Mouse (Mus musculus) lung, embryonic 16.5 days (tissue): Measurements from ENCODE around the gene Prkci. TPM values are rescaled to one million over a fixed set of nuclear protein-coding genes. Genes with fewer than 3 reads are reported as not detected.

Experiments
- ATAC-seq: fragments of 200-750 bp; cut with Nextera tagmentation; 2 replicates; pipeline ENCODE4 v1.8.0; 2017; ENCODE audit warnings: low read depth, mild to moderate bottlenecking, moderate library complexity
- H3K27ac ChIP-seq: fragments of 300-500 bp; sonication (generic); 2 replicates; pipeline ENCODE4 v1.5.1; 2014; ENCODE audit warnings: mild to moderate bottlenecking, control low read depth, low read length
- H3K27me3 ChIP-seq: fragments of 300-500 bp; sonication (generic); 2 replicates; pipeline ENCODE4 v1.6.1; 2014; ENCODE audit warnings: low read depth, low read length, mixed read lengths; ENCODE audit not compliant: control insufficient read depth, insufficient read depth
- H3K36me3 ChIP-seq: fragments of 300-500 bp; sonication (generic); 2 replicates; pipeline ENCODE4 v1.6.1; 2014; ENCODE audit warnings: low read length; ENCODE audit not compliant: control insufficient read depth, insufficient read depth
- H3K4me1 ChIP-seq: fragments of 300-500 bp; sonication (generic); replicated peaks from 2 replicates; pipeline ENCODE4 v1.6.1; 2014; ENCODE audit warnings: low read length, mixed read lengths; ENCODE audit not compliant: control insufficient read depth, insufficient read depth
- H3K4me2 ChIP-seq: fragments of 300-500 bp; sonication (generic); 2 replicates; pipeline ENCODE4 v1.6.1; 2014; ENCODE audit warnings: low read depth, low read length, control low read depth
- H3K4me3 ChIP-seq: fragments of 300-500 bp; sonication (generic); 2 replicates; pipeline ENCODE4 v1.5.1; 2014; ENCODE audit warnings: mild to moderate bottlenecking, low read length, control low read depth
- H3K9ac ChIP-seq: fragments of 300-500 bp; sonication (generic); 2 replicates; pipeline ENCODE4 v1.6.1; 2014; ENCODE audit warnings: low read length, control low read depth
- H3K9me3 ChIP-seq: fragments of 300-500 bp; sonication (generic); 2 replicates; pipeline ENCODE4 v1.6.1; 2016; ENCODE audit warnings: low read length; ENCODE audit not compliant: control insufficient read depth
- WGBS: fragments of 180-500 bp; shearing (Covaris S2); extraction: QIAGEN DNeasy Blood & Tissue Kit; methylation state at CpG from one replicate; pipeline ENCODE4 v1.1.7; 2014; 5-methylcytosine and 5-hydroxymethylcytosine counted together
- polyA plus RNA-seq: library from polyadenylated mRNA; unstranded; fragments of >200 nt; fragmentation: Nextera tagmentation; extraction: Ambion mirVana; gene quantifications from 2 replicates; pipeline ENCODE4 v1.2.1, GENCODE M21; 2015

Prkci gene
- polyA plus RNA-seq, 1 experiment from 2014 or later = 53.2 TPM

GRCm38 (mm10) chr3:31014374-31014773, 18.8 kb downstream of the Prkci start:
- H3K9me3 ChIP-seq = no peaks in the 10 kb centered on the region
- WGBS = 71% methylated on average over 2 of the region's 2 CpGs
- H3K9ac ChIP-seq = no peak overlapping the region
- H3K4me3 ChIP-seq = no peak overlapping the region
- H3K27ac ChIP-seq = no peak overlapping the region
- H3K36me3 ChIP-seq = no peaks in the 10 kb centered on the region
- H3K4me1 ChIP-seq = peaks cover 32% of the 10 kb centered on the region
- no peak overlapping the region for H3K4me2 ChIP-seq
- ATAC-seq = no peak
- no peaks in the 10 kb centered on the region for H3K27me3 ChIP-seq

GRCm38 (mm10) chr3:31015682-31016443, 20.3 kb downstream of the Prkci start:
- no peaks in the 10 kb centered on the region for H3K9me3 ChIP-seq
- peaks cover 33% of the 10 kb centered on the region for H3K4me1 ChIP-seq
- H3K9ac ChIP-seq = peak overlapping the region; percentile 19; the same call in 1 of the 2 replicates
- WGBS = 55% methylated on average over 10 of the region's 10 CpGs
- no peak overlapping the region for H3K4me3 ChIP-seq
- peaks cover 3% of the 10 kb centered on the region; the same call in 1 of the 2 replicates for H3K36me3 ChIP-seq
- ATAC-seq = peak; percentile 61
- H3K27me3 ChIP-seq = no peaks in the 10 kb centered on the region
- H3K4me2 ChIP-seq = no peak overlapping the region
- peak overlapping the region; percentile 58 for H3K27ac ChIP-seq

GRCm38 (mm10) chr3:31016594-31017196, 21.1 kb downstream of the Prkci start:
- Histone ChIP-seq H3K9me3 (no peaks in the 10 kb centered on the region), H3K36me3 (peaks cover 3% of the 10 kb centered on the region; the same call in 1 of the 2 replicates), H3K4me2 (no peak overlapping the region), H3K27me3 (no peaks in the 10 kb centered on the region), H3K9ac (no peak overlapping the region), H3K4me1 (peaks cover 32% of the 10 kb centered on the region), H3K27ac (peak overlapping the region; percentile 58), H3K4me3 (no peak overlapping the region)
- WGBS = 20% methylated on average over 9 of the region's 9 CpGs
- peak; percentile 19; the same call in 1 of the 2 replicates for ATAC-seq

GRCm38 (mm10) chr3:31017652-31018051, 22.1 kb downstream of the Prkci start:
- WGBS = 58% methylated on average over 4 of the region's 4 CpGs
- H3K27me3 ChIP-seq = no peaks in the 10 kb centered on the region
- H3K4me1 ChIP-seq = peaks cover 35% of the 10 kb centered on the region
- H3K4me2 ChIP-seq = no peak overlapping the region
- no peak overlapping the region for H3K27ac ChIP-seq
- H3K9me3 ChIP-seq = no peaks in the 10 kb centered on the region
- H3K9ac ChIP-seq = no peak overlapping the region
- no peak overlapping the region for H3K4me3 ChIP-seq
- H3K36me3 ChIP-seq = peaks cover 3% of the 10 kb centered on the region; the same call in 1 of the 2 replicates
- no peak for ATAC-seq

GRCm38 (mm10) chr3:31019287-31019686, 23.7 kb downstream of the Prkci start:
- WGBS = 65% methylated on average over 1 of the region's 1 CpGs
- no peaks in the 10 kb centered on the region for H3K9me3 ChIP-seq
- ATAC-seq = no peak
- H3K4me1 ChIP-seq = peaks cover 43% of the 10 kb centered on the region
- H3K9ac ChIP-seq = no peak overlapping the region
- H3K4me2 ChIP-seq = no peak overlapping the region
- peaks cover 3% of the 10 kb centered on the region; the same call in 1 of the 2 replicates for H3K36me3 ChIP-seq
- no peak overlapping the region for H3K27ac ChIP-seq
- H3K27me3 ChIP-seq = no peaks in the 10 kb centered on the region
- H3K4me3 ChIP-seq = no peak overlapping the region

- H3K9ac ChIP-seq = no peak overlapping the region
Measured at GRCm38 (mm10) chr3:31019793-31020447, 24.4 kb downstream of the Prkci start.

GRCm38 (mm10) chr3:31020656-31021055, 25.1 kb downstream of the Prkci start:
- H3K4me2 ChIP-seq = no peak overlapping the region
- H3K9ac ChIP-seq = no peak overlapping the region
- no peak for ATAC-seq
- no peaks in the 10 kb centered on the region for H3K27me3 ChIP-seq
- peaks cover 3% of the 10 kb centered on the region; the same call in 1 of the 2 replicates for H3K36me3 ChIP-seq
- H3K27ac ChIP-seq = no peak overlapping the region
- H3K4me3 ChIP-seq = no peak overlapping the region
- H3K4me1 ChIP-seq = peaks cover 31% of the 10 kb centered on the region
- 68% methylated on average over 4 of the region's 4 CpGs for WGBS
- H3K9me3 ChIP-seq = no peaks in the 10 kb centered on the region

More at GRCm38 (mm10) chr3:31019793-31020447, 24.4 kb downstream of the Prkci start:
- Histone ChIP-seq H3K27me3 (no peaks in the 10 kb centered on the region), H3K9me3 (no peaks in the 10 kb centered on the region), H3K4me2 (no peak overlapping the region), H3K4me3 (no peak overlapping the region), H3K4me1 (peaks cover 38% of the 10 kb centered on the region), H3K36me3 (peaks cover 3% of the 10 kb centered on the region; the same call in 1 of the 2 replicates), H3K27ac (no peak overlapping the region)
- no peak for ATAC-seq
- WGBS = 91% methylated on average over 5 of the region's 5 CpGs

GRCm38 (mm10) chr3:31022895-31023436, 27.4 kb downstream of the Prkci start:
- WGBS = 13% methylated on average over 7 of the region's 7 CpGs
- Histone ChIP-seq H3K4me3 (no peak overlapping the region), H3K9me3 (no peaks in the 10 kb centered on the region), H3K4me2 (0 out of 2 replicates have a peak overlapping the region, but pooled peaks have one; percentile 13), H3K4me1 (peaks cover 13% of the 10 kb centered on the region), H3K27me3 (no peaks in the 10 kb centered on the region), H3K36me3 (peaks cover 5% of the 10 kb centered on the region), H3K9ac (no peak overlapping the region), H3K27ac (peak overlapping the region; percentile 73)
- ATAC-seq = peak; percentile 87

GRCm38 (mm10) chr3:31027718-31028117, 32.2 kb downstream of the Prkci start:
- no peak overlapping the region for H3K27ac ChIP-seq
- ATAC-seq = no peak
- H3K36me3 ChIP-seq = peaks cover 5% of the 10 kb centered on the region; the same call in 1 of the 2 replicates
- peaks cover 7% of the 10 kb centered on the region for H3K4me1 ChIP-seq
- H3K27me3 ChIP-seq = no peaks in the 10 kb centered on the region
- no peak overlapping the region for H3K9ac ChIP-seq
- H3K9me3 ChIP-seq = no peaks in the 10 kb centered on the region
- 83% methylated on average over 8 of the region's 8 CpGs for WGBS
- H3K4me3 ChIP-seq = no peak overlapping the region
- H3K4me2 ChIP-seq = no peak overlapping the region
